Mouse (Mus musculus) erythroblast, embryonic 14.5 days (primary cell): Measurements from ENCODE around the gene Cdkn2aipnl.

Source experiments
- GATA1 ChIP-seq: IDR thresholded peaks from 2 replicates; pipeline ENCODE4 v1.6.1; 2012; ENCODE audit warnings: low read length, inconsistent platforms, mixed read lengths
- TAL1 ChIP-seq: IDR thresholded peaks from 3 replicates; pipeline ENCODE4 v1.6.1; 2012; ENCODE audit warnings: low read length, inconsistent platforms, mixed read lengths

- TF ChIP-seq GATA1 (no peak), TAL1 (no peak)
Observed at GRCm38 (mm10) chr11:51999611-52000289, 32.3 kb downstream of the Cdkn2aipnl start.
